Mouse (Mus musculus) olfactory bulb, adult 2 months (tissue): ENCODE results near the gene Rptor.

ENCODE experiments used
- CTCF ChIP-seq: fragments of 200-500 bp; IDR thresholded peaks from 2 replicates; pipeline ENCODE4 v1.5.1; 2012; ENCODE audit warnings: low read depth, mild to moderate bottlenecking, low read length, moderate library complexity; ENCODE audit not compliant: insufficient read depth
- POLR2A ChIP-seq: fragments of 200-500 bp; IDR thresholded peaks from 2 replicates; pipeline ENCODE4 v1.6.1; 2012; ENCODE audit warnings: mild to moderate bottlenecking, low read depth, low read length, moderate library complexity; ENCODE audit not compliant: insufficient read depth

GRCm38 (mm10) chr11:119913291-119913934 is 310.7 kb downstream of the Rptor start, which contains the start of gene Chmp6:
- 0 out of 2 replicates have a peak, but pooled peaks have one; percentile 6 for TF ChIP-seq CTCF
- peak; percentile 37; the same call in 1 of the 2 replicates for TF ChIP-seq POLR2A
